ENCODE assay signal across 23 mouse cellular contexts in the genomic region with DNA sequence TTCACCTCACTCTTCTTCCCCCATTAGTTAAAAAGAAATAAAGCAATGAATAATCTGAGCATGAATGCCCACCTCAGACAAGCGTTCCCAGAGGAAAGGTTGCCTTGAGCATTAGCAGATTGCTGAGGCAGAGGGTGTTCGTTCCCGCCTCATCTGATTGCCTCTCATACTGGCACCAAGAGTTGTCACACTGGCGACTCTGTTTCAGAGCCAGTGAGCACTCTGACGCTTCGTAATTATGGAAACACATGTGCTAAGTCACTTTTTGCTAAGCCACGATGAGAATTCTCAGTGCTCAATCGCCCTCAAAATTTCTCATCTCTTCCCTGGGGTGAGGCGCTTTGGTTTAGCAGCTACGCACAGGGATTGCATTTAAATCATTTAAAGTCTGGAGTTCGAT.
DNase-seq lines count a peak whose midpoint lies in the region; ATAC-seq and TF ChIP-seq lines count a peak whose summit lies in the region.
"Had no signal": no experiment of that assay in that cellular context is flagged by ENCODE, and none has a peak within 500 bp of the region (broad histone marks: within the 10 kb centered on the region; RNA-seq: fewer than 3 reads in every experiment).

No protein-coding gene starts in this region.

- H3K9ac ChIP-seq in forebrain, embryonic 14.5 days (ENCODE audit: low read length) = no peak overlapping the region
- no peak overlapping the region for H3K9ac ChIP-seq in forebrain, embryonic 13.5 days
- no peak overlapping the region for H3K9ac ChIP-seq in hindbrain, embryonic 15.5 days
- H3K9ac ChIP-seq in hindbrain, embryonic 12.5 days = no peak overlapping the region
- H3K9ac ChIP-seq: embryonic facial prominence, embryonic 12.5 days; embryonic facial prominence, embryonic 15.5 days; heart, embryonic 12.5 days; heart, embryonic 15.5 days had no signal

- no peaks in the 10 kb centered on the region for H3K4me1 ChIP-seq in forebrain, embryonic 14.5 days (ENCODE audit: control insufficient read depth, insufficient read depth, low read length)
- no peaks in the 10 kb centered on the region for H3K4me1 ChIP-seq in forebrain, embryonic 13.5 days
- no peaks in the 10 kb centered on the region for H3K4me1 ChIP-seq in hindbrain, embryonic 15.5 days (replicated peaks)
- H3K4me1 ChIP-seq in hindbrain, embryonic 12.5 days = no peaks in the 10 kb centered on the region
- H3K4me1 ChIP-seq: embryonic facial prominence, embryonic 12.5 days; embryonic facial prominence, embryonic 15.5 days; heart, embryonic 12.5 days; heart, embryonic 15.5 days had no signal

- intact Hi-C loops in left cerebral cortex, postnatal 4 days (cut with DNase I) = no loop called here
- intact Hi-C loops in left cerebral cortex, postnatal 14 days (cut with DNase I) = no loop called here

- WGBS in forebrain, embryonic 14.5 days = 65% methylated on average over 11 of the region's 11 CpGs
- WGBS in forebrain, embryonic 13.5 days = 62% methylated on average over 11 of the region's 11 CpGs
- 52% methylated on average over 11 of the region's 11 CpGs for WGBS in hindbrain, embryonic 15.5 days
- 73% methylated on average over 11 of the region's 11 CpGs for WGBS in hindbrain, embryonic 12.5 days

- no peaks in the 10 kb centered on the region for H3K9me3 ChIP-seq in forebrain, embryonic 14.5 days (replicated peaks; ENCODE audit: control insufficient read depth, low read length)
- no peaks in the 10 kb centered on the region for H3K9me3 ChIP-seq in forebrain, embryonic 13.5 days (replicated peaks)
- no peaks in the 10 kb centered on the region for H3K9me3 ChIP-seq in hindbrain, embryonic 15.5 days
- no peaks in the 10 kb centered on the region for H3K9me3 ChIP-seq in hindbrain, embryonic 12.5 days (replicated peaks)
- H3K9me3 ChIP-seq: embryonic facial prominence, embryonic 12.5 days; embryonic facial prominence, embryonic 15.5 days; heart, embryonic 12.5 days; heart, embryonic 15.5 days had no signal

- no peak overlapping the region for H3K4me3 ChIP-seq in forebrain, embryonic 14.5 days (ENCODE audit: low read depth, low read length)
- no peak overlapping the region for H3K4me3 ChIP-seq in forebrain, embryonic 13.5 days
- no peak overlapping the region for H3K4me3 ChIP-seq in hindbrain, embryonic 15.5 days
- H3K4me3 ChIP-seq in hindbrain, embryonic 12.5 days = no peak overlapping the region
- H3K4me3 ChIP-seq: embryonic facial prominence, embryonic 12.5 days; embryonic facial prominence, embryonic 15.5 days; heart, embryonic 12.5 days; heart, embryonic 15.5 days had no signal

- DNase-seq in forebrain, embryonic 14.5 days (ENCODE audit: low spot score) = peak; percentile 15
- DNase-seq in left cerebral cortex, postnatal 4 days = peak; percentile 1
- DNase-seq in left cerebral cortex, postnatal 14 days (ENCODE audit: low spot score in 2 of 2) = no peak
- peak; percentile 51 for DNase-seq in brain, embryonic 14.5 days (ENCODE audit: low read depth)
- DNase-seq in adrenal gland, postnatal 10 days = no peak
- DNase-seq: adrenal gland, adult 2 months; adrenal gland, postnatal 25 days; cerebellum, adult 2 months; cerebellum, adult 9-11 months; gastrocnemius, postnatal 25 days; heart, adult 18-20 months; heart, postnatal 10 days; heart, postnatal 36 days; kidney, adult 2 months had no signal

- no peak for TF ChIP-seq CTCF in brain, embryonic 14.5 days (IDR thresholded peaks at IDR 0.05; ENCODE audit: borderline replicate concordance, extremely low read depth, insufficient read depth, insufficient read length)

- no peak for ATAC-seq in forebrain, embryonic 14.5 days
- no peak for ATAC-seq in forebrain, embryonic 13.5 days
- peak; percentile 42; the same call in 1 of the 2 replicates for ATAC-seq in hindbrain, embryonic 15.5 days (ENCODE audit: low FRiP score, low read depth)
- no peak for ATAC-seq in hindbrain, embryonic 12.5 days (ENCODE audit: low FRiP score)
- ATAC-seq: CD4-positive, CD25-positive, alpha-beta regulatory T cell, adult 4 months; intestine, postnatal 0 days had no signal

- H3K27me3 ChIP-seq in forebrain, embryonic 14.5 days (replicated peaks; ENCODE audit: control insufficient read depth, insufficient read depth, low read length) = no peaks in the 10 kb centered on the region
- no peaks in the 10 kb centered on the region for H3K27me3 ChIP-seq in forebrain, embryonic 13.5 days
- H3K27me3 ChIP-seq in hindbrain, embryonic 15.5 days = no peaks in the 10 kb centered on the region
- no peaks in the 10 kb centered on the region for H3K27me3 ChIP-seq in hindbrain, embryonic 12.5 days
- H3K27me3 ChIP-seq: embryonic facial prominence, embryonic 12.5 days; embryonic facial prominence, embryonic 15.5 days; heart, embryonic 12.5 days; heart, embryonic 15.5 days had no signal

- no peak for TF ChIP-seq POLR2A in brain, embryonic 14.5 days (IDR thresholded peaks at IDR 0.05; ENCODE audit: borderline replicate concordance, extremely low read depth, insufficient read depth, insufficient read length, poor library complexity, severe bottlenecking)

- no peak overlapping the region for H3K27ac ChIP-seq in forebrain, embryonic 14.5 days (ENCODE audit: low read depth, low read length)
- H3K27ac ChIP-seq in forebrain, embryonic 13.5 days = no peak overlapping the region
- no peak overlapping the region for H3K27ac ChIP-seq in hindbrain, embryonic 15.5 days (replicated peaks)
- no peak overlapping the region for H3K27ac ChIP-seq in hindbrain, embryonic 12.5 days
- H3K27ac ChIP-seq: embryonic facial prominence, embryonic 12.5 days; embryonic facial prominence, embryonic 15.5 days; heart, embryonic 15.5 days had no signal

- H3K36me3 ChIP-seq in forebrain, embryonic 14.5 days (ENCODE audit: control insufficient read depth, insufficient read depth, low read length) = no peaks in the 10 kb centered on the region
- H3K36me3 ChIP-seq in forebrain, embryonic 13.5 days (ENCODE audit: poor library complexity, severe bottlenecking) = no peaks in the 10 kb centered on the region
- no peaks in the 10 kb centered on the region for H3K36me3 ChIP-seq in hindbrain, embryonic 15.5 days
- no peaks in the 10 kb centered on the region for H3K36me3 ChIP-seq in hindbrain, embryonic 12.5 days
- H3K36me3 ChIP-seq: embryonic facial prominence, embryonic 12.5 days; embryonic facial prominence, embryonic 15.5 days; heart, embryonic 12.5 days; heart, embryonic 15.5 days had no signal

- no peak overlapping the region for H3K4me2 ChIP-seq in forebrain, embryonic 14.5 days (ENCODE audit: low read length)
- H3K4me2 ChIP-seq in forebrain, embryonic 13.5 days = no peak overlapping the region
- no peak overlapping the region for H3K4me2 ChIP-seq in hindbrain, embryonic 15.5 days
- H3K4me2 ChIP-seq in hindbrain, embryonic 12.5 days (replicated peaks) = no peak overlapping the region
- H3K4me2 ChIP-seq: embryonic facial prominence, embryonic 12.5 days; embryonic facial prominence, embryonic 15.5 days; heart, embryonic 12.5 days; heart, embryonic 15.5 days had no signal

Comparison
In these comparisons a context has a peak if more than half of its experiments do, and no peak if none do; other contexts are left out.
1. DNase-seq: peak in forebrain, embryonic 14.5 days (single experiment), left cerebral cortex, postnatal 4 days (single experiment) and brain, embryonic 14.5 days (single experiment); none in left cerebral cortex, postnatal 14 days (0 of 2) and adrenal gland, postnatal 10 days (single experiment).